Mouse (Mus musculus) G1E (cell line): ENCODE data around the gene Heatr6. TPM values are rescaled to one million over a fixed set of nuclear protein-coding genes. Genes with fewer than 3 reads are reported as not detected.

Experiments
- ATAC-seq: 2 replicates; pipeline ENCODE4 v1.8.0; 2016; ENCODE audit warnings: mild to moderate bottlenecking; ENCODE audit not compliant: insufficient number of reproducible peaks, poor library complexity, low FRiP score, severe bottlenecking; ENCODE audit errors: extremely low read depth
- DNase-seq: peaks from one replicate; pipeline ENCODE4 v3.0.0; 2012; ENCODE audit warnings: low spot score
- H3K27me3 ChIP-seq: 2 replicates; pipeline ENCODE4 v1.6.1; 2012; ENCODE audit warnings: mild to moderate bottlenecking, low read length, inconsistent platforms; ENCODE audit not compliant: insufficient read depth
- H3K36me3 ChIP-seq: replicated peaks from 2 replicates; pipeline ENCODE3; 2012; ENCODE audit warnings: mild to moderate bottlenecking, inconsistent platforms
- H3K4me1 ChIP-seq: 2 replicates; pipeline ENCODE4 v1.6.1; 2012; ENCODE audit warnings: low read depth, low read length, inconsistent platforms, mixed read lengths; ENCODE audit not compliant: insufficient read depth
- H3K4me3 ChIP-seq: 2 replicates; pipeline ENCODE4 v1.5.1; 2012; ENCODE audit warnings: low read depth, mild to moderate bottlenecking, inconsistent platforms, low read length, moderate library complexity, mixed read lengths
- H3K9me3 ChIP-seq: replicated peaks from 2 replicates; pipeline ENCODE4 v1.6.1; 2012; ENCODE audit warnings: inconsistent platforms
- CTCF ChIP-seq: IDR thresholded peaks from 2 replicates; pipeline ENCODE4 v1.5.1; 2012; ENCODE audit warnings: low read depth, low read length, inconsistent platforms, mixed read lengths
- GATA1 ChIP-seq: IDR thresholded peaks from 2 replicates; pipeline ENCODE4 v1.6.1; 2012; ENCODE audit warnings: borderline replicate concordance, low read length, inconsistent platforms, mixed read lengths
- GATA2 ChIP-seq: IDR thresholded peaks from 2 replicates; pipeline ENCODE4 v1.6.1; 2012; ENCODE audit warnings: low read depth, low read length, inconsistent platforms, borderline replicate concordance
- POLR2AphosphoS5 ChIP-seq: IDR thresholded peaks from 2 replicates; pipeline ENCODE4 v1.6.1; 2012; ENCODE audit warnings: low read depth, low read length, inconsistent platforms; ENCODE audit not compliant: insufficient replicate concordance
- TAL1 ChIP-seq: conservative IDR thresholded peaks from 2 replicates; pipeline ENCODE4 v1.6.1; 2012; ENCODE audit warnings: low read depth, low read length, inconsistent platforms, mixed read lengths
- polyA plus RNA-seq: library from polyadenylated mRNA; stranded (reverse); fragments of >175 nt; gene quantifications from 2 replicates; pipeline ENCODE4 v1.2.3, GENCODE M21; 2012
- total RNA-seq, 2 experiments: library from RNA; stranded (forward) in 1 of 2; stranded (reverse) in 1 of 2; fragments of 200-1000 nt in 1 of 2; fragments of >200 nt in 1 of 2; fragmentation: Nextera tagmentation in 1 of 2; gene quantifications; 2 replicates each; pipeline ENCODE4 v1.2.3; 2014 to 2017

Gene Heatr6
- total and polyA plus RNA-seq, 3 experiments = 7.6 to 36.7 (median 14.9) TPM

DNA sequence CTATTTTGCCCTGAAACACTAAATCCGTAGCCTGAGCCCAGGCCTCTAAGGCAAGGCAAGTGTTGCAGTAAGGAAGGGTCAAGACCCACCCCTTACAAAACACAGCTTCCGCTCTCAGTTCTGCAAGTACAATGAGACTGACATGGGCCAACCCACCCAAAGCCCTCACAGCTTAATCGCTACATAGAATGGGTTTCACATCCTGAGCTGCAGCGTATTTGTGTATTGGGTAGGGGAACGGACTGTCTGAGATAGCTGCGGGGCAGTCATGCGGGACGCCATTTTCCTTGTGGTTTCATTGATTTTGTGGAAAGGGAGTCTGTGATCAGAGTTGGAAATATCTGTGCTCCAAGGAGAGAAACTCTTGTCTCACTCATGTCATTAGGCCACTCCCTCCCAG, 56.9 kb downstream of the Heatr6 start:
- Histone ChIP-seq H3K27me3 (peaks cover 10% of the 10 kb centered on the region; the same call in 1 of the 2 replicates), H3K36me3 (no peaks in the 10 kb centered on the region), H3K4me3 (no peak overlapping the region), H3K9me3 (no peaks in the 10 kb centered on the region), H3K4me1 (no peaks in the 10 kb centered on the region)
- ATAC-seq (no peak), DNase-seq (no peak)
- TF ChIP-seq POLR2AphosphoS5 (no peak), GATA1 (no peak), CTCF (no peak), GATA2 (no peak), TAL1 (no peak)

DNA sequence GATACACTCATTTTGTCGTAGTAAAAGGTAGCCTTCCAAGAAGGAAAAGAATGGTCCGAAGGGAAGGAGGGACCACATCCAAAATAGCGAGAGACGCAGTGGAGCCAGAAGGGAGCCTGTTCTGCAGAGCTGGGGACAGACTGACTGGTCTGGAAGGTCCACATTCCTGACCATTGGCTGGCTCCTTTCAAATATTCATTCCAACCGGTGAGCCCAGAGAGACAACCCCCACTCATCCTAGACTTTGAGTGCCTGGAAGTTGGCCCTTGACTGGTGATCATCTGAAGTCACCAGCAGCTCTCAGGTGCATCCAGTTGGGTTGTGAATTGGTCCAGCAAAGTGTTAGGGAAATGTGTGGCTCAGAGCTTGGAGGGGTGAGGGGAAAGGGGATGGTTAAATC, 61.7 kb downstream of the Heatr6 start:
- Histone ChIP-seq H3K4me1 (no peaks in the 10 kb centered on the region), H3K27me3 (peaks cover 16% of the 10 kb centered on the region), H3K9me3 (no peaks in the 10 kb centered on the region), H3K4me3 (no peak overlapping the region), H3K36me3 (no peaks in the 10 kb centered on the region)
- DNase-seq = no peak
- no peak for ATAC-seq
- no peak for TF ChIP-seq TAL1
- no peak for TF ChIP-seq GATA1
- TF ChIP-seq GATA2 = no peak
- TF ChIP-seq POLR2AphosphoS5 = no peak
- no peak for TF ChIP-seq CTCF

DNA sequence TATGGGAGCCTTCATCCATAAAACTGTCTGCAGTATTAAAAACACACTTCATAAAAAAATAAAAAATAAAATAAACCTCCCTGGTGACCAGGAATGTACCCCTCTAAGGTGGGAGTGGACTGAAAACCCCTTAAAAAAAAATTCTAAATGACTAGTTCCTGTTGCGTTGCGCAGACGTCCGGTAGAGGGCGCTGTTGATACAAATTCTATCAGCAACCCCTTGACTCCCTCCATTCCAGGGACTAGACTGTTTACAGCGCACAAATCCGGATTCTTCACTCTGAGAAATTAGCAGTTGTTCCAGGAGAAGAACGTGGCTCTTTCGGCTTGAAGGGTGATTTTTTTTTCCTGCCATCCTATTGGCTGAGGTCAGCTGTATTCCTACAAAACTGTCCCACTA, 62.1 kb downstream of the Heatr6 start:
- DNase-seq (peak; percentile 28), ATAC-seq (no peak)
- TF ChIP-seq GATA1 (no peak), CTCF (peak; percentile 63)
- Histone ChIP-seq H3K4me3 (no peak overlapping the region), H3K9me3 (no peaks in the 10 kb centered on the region), H3K36me3 (no peaks in the 10 kb centered on the region), H3K27me3 (peaks cover 14% of the 10 kb centered on the region), H3K4me1 (no peaks in the 10 kb centered on the region)

GRCm38 (mm10) chr11:83817048-83817447, 63.6 kb downstream of the Heatr6 start:
- H3K36me3 ChIP-seq = no peaks in the 10 kb centered on the region
- H3K4me3 ChIP-seq = no peak overlapping the region
- DNase-seq (no peak), ATAC-seq (no peak)
- H3K9me3 ChIP-seq = no peaks in the 10 kb centered on the region
- TF ChIP-seq POLR2AphosphoS5 = no peak
- TF ChIP-seq TAL1 = no peak
- no peak for TF ChIP-seq GATA1
- TF ChIP-seq CTCF = no peak
- TF ChIP-seq GATA2 = no peak
- peaks cover 11% of the 10 kb centered on the region for H3K27me3 ChIP-seq
- H3K4me1 ChIP-seq = no peaks in the 10 kb centered on the region

GRCm38 (mm10) chr11:83817994-83818393, 64.5 kb downstream of the Heatr6 start:
- Histone ChIP-seq H3K4me1 (no peaks in the 10 kb centered on the region), H3K27me3 (peaks cover 14% of the 10 kb centered on the region), H3K4me3 (no peak overlapping the region), H3K9me3 (no peaks in the 10 kb centered on the region), H3K36me3 (no peaks in the 10 kb centered on the region)
- DNase-seq (no peak), ATAC-seq (no peak)
- TF ChIP-seq GATA2 (no peak), CTCF (no peak), POLR2AphosphoS5 (no peak), GATA1 (no peak), TAL1 (no peak)

DNA sequence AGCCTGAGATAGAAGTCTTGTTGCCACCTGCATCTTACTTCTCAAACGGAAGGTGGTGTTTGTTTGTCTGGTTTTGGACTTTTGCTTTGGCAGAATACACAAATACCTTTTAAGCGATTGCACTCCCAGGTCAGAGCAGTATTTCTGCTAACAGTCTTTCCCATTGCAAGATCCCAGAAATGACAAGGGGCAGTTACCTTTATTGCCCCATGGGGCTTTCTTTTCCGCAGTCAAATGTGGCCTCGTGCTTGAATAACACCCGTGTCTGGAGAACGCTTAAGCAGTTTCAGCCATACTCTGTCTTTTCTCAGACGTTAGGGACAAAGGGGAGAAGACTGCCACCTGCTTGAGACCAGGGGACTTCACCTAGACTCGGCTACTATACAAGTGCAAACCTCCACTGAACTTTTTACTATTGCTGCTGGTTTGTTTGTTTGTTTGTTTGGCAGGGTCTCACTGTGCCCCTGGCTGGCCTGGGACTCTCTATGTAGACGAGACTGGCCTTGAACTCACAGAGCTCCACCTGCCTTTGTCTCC, 65.2 kb downstream of the Heatr6 start:
- no peaks in the 10 kb centered on the region for H3K36me3 ChIP-seq
- H3K4me3 ChIP-seq = no peak overlapping the region
- peaks cover 12% of the 10 kb centered on the region for H3K27me3 ChIP-seq
- no peaks in the 10 kb centered on the region for H3K4me1 ChIP-seq
- ATAC-seq = no peak
- no peak for DNase-seq
- TF ChIP-seq CTCF = no peak
- TF ChIP-seq POLR2AphosphoS5 = no peak
- TF ChIP-seq TAL1 = no peak
- TF ChIP-seq GATA2 = no peak
- no peak for TF ChIP-seq GATA1
- H3K9me3 ChIP-seq = no peaks in the 10 kb centered on the region
